Mouse (Mus musculus) large intestine, adult 2 months (tissue): ENCODE results near the gene 1600014C10Rik. TPM values are rescaled to one million over a fixed set of nuclear protein-coding genes. Genes with fewer than 3 reads are reported as not detected.
A peak's percentile ranks its signal among the peaks of the same experiment; 100 is the strongest.

Experiments
- DNase-seq: peaks from one replicate; pipeline ENCODE4 v3.0.0-alpha.2; 2012; ENCODE audit warnings: low read depth, low spot score
- WGBS: fragments of 180-500 bp; shearing (Covaris S2); methylation state at CpG from one replicate; pipeline ENCODE4 v1.1.7; 2018; 5-methylcytosine and 5-hydroxymethylcytosine counted together
- polyA plus RNA-seq: library from polyadenylated mRNA; depleted of rRNA; stranded (reverse); fragments of >200 nt; gene quantifications from 2 replicates; pipeline ENCODE4 v1.2.3, GENCODE M21; 2012

Gene 1600014C10Rik
- polyA plus RNA-seq, 1 experiment: 13.6 TPM

GRCm38 (mm10) chr7:38182596-38182961 is 438 bp upstream of the 1600014C10Rik start:
- under 1% methylated on average over 11 of the region's 11 CpGs for WGBS
- DNase-seq: peak; percentile 70

- WGBS: 4% methylated on average over 36 of the region's 36 CpGs
- peak; percentile 50 for DNase-seq
Observed at GRCm38 (mm10) chr7:38183709-38184417, 846 bp downstream of the 1600014C10Rik start.

GRCm38 (mm10) chr7:38184418-38184745 is 1.4 kb downstream of the 1600014C10Rik start:
- no peak for DNase-seq
- 9% methylated on average over 1 of the region's 1 CpGs for WGBS

GRCm38 (mm10) chr7:38184786-38185185 is 1.8 kb downstream of the 1600014C10Rik start:
- 87% methylated on average over 6 of the region's 6 CpGs for WGBS
- DNase-seq: no peak

GRCm38 (mm10) chr7:38186861-38187260 is 3.8 kb downstream of the 1600014C10Rik start:
- DNase-seq: no peak
- 86% methylated on average over 4 of the region's 4 CpGs for WGBS

GRCm38 (mm10) chr7:38187796-38188195 is 4.8 kb downstream of the 1600014C10Rik start:
- 78% methylated on average over 4 of the region's 4 CpGs for WGBS
- no peak for DNase-seq

- WGBS: 94% methylated on average over 8 of the region's 8 CpGs
- no peak for DNase-seq
Observed at GRCm38 (mm10) chr7:38188281-38189075, 5.5 kb downstream of the 1600014C10Rik start.

GRCm38 (mm10) chr7:38189136-38189982 is 6.3 kb downstream of the 1600014C10Rik start:
- no peak for DNase-seq
- 77% methylated on average over 15 of the region's 15 CpGs for WGBS

- DNase-seq: no peak
- WGBS: 89% methylated on average over 8 of the region's 8 CpGs
Observed at GRCm38 (mm10) chr7:38190056-38190835, 7.2 kb downstream of the 1600014C10Rik start.

GRCm38 (mm10) chr7:38191146-38191545 is 8.1 kb downstream of the 1600014C10Rik start:
- DNase-seq: no peak
- WGBS: 90% methylated on average over 8 of the region's 8 CpGs

GRCm38 (mm10) chr7:38191571-38191970 is 8.6 kb downstream of the 1600014C10Rik start:
- 53% methylated on average over 10 of the region's 10 CpGs for WGBS

GRCm38 (mm10) chr7:38199907-38200605 is 17.0 kb downstream of the 1600014C10Rik start:
- 56% methylated on average over 8 of the region's 8 CpGs for WGBS
- no peak for DNase-seq

More at GRCm38 (mm10) chr7:38191571-38191970, 8.6 kb downstream of the 1600014C10Rik start:
- DNase-seq: no peak

GRCm38 (mm10) chr7:38200606-38201289 is 17.7 kb downstream of the 1600014C10Rik start:
- WGBS: under 1% methylated on average over 28 of the region's 28 CpGs
- DNase-seq: peak; percentile 51

GRCm38 (mm10) chr7:38201290-38201658 is 18.3 kb downstream of the 1600014C10Rik start:
- WGBS: 27% methylated on average over 3 of the region's 3 CpGs
- DNase-seq: no peak

GRCm38 (mm10) chr7:38204314-38204713 is 21.3 kb downstream of the 1600014C10Rik start:
- no peak for DNase-seq
- WGBS: 86% methylated on average over 6 of the region's 6 CpGs

- DNase-seq: no peak
Observed at GRCm38 (mm10) chr7:38205801-38206200, 22.8 kb downstream of the 1600014C10Rik start.

GRCm38 (mm10) chr7:38206564-38206963 is 23.5 kb downstream of the 1600014C10Rik start:
- 64% methylated on average over 3 of the region's 3 CpGs for WGBS
- DNase-seq: no peak

More at GRCm38 (mm10) chr7:38205801-38206200, 22.8 kb downstream of the 1600014C10Rik start:
- WGBS: 72% methylated on average over 2 of the region's 2 CpGs

GRCm38 (mm10) chr7:38208969-38209368 is 26.0 kb downstream of the 1600014C10Rik start:
- WGBS: 69% methylated on average over 3 of the region's 3 CpGs
- DNase-seq: no peak
